Mouse (Mus musculus) cortical plate, adult 2 months (tissue): ENCODE measurements at regions not wholly inside any gene's neighbourhood (a gene's known extent, or its start where the extent isn't known, plus 50 kb on each side); places are given as distances from the start of the nearest gene placed in this dataset.

Experiments used
- CTCF ChIP-seq: fragments of 200-500 bp; IDR thresholded peaks from 2 replicates; pipeline ENCODE4 v1.5.1; 2011; ENCODE audit warnings: mild to moderate bottlenecking, control low read depth, low read length; ENCODE audit not compliant: insufficient read depth; ENCODE audit errors: extremely low read depth
- POLR2A ChIP-seq: fragments of 200-500 bp; IDR thresholded peaks from 2 replicates; pipeline ENCODE4 v1.6.1; 2011; ENCODE audit warnings: mild to moderate bottlenecking, low read length, control low read depth; ENCODE audit not compliant: insufficient read depth; ENCODE audit errors: extremely low read depth

DNA sequence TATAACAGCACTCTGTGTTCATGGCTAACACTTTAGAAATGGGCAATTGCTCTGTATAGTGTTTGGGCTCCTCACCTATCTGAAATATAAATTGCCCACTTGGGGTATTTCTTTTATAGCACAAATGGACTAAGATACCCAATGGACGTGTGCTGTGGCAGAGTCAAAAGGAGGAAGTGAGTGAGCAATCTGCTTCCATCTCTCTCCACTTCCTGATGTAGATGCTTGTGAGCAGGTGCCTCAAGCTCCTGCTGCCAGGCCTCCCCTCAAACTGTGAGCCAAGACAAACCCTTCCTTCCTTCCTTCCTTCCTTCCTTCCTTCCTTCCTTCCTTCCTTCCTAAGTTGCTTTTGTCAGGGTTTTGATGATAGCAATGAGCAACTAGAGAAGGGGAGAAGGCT lies 99.9 kb upstream of the Irf2bp2 start:
- no peak for TF ChIP-seq CTCF
- no peak for TF ChIP-seq POLR2A
